Mouse (Mus musculus) R1 (cell line): ENCODE measurements at regions not wholly inside any gene's neighbourhood (a gene's known extent, or its start where the extent isn't known, plus 50 kb on each side); places are given as distances from the start of the nearest gene placed in this dataset.

Source experiments
- DNase-seq: peaks from one replicate; pipeline ENCODE4 v3.0.0-alpha.2; 2018; ENCODE audit warnings: low read depth, low spot score

DNA sequence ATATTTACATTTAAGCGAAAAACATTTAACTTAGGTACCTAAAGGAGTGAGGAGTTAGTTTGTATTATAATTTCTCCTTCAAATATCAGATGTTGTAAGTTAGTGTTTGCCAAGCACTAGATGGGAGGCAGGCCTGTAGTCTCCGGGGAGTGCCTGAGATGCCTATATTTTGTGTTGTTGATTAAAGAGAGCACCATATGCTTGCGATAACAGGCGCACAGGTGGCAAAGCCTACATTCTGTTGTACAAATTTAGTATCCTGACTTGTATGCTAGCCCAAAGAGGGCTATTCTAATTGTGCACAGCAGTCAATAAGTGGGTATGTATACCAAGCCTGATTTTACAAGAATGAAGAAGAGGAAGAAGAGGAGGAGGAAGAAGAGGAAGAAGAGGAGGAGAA is 151.8 kb upstream of the Atxn1 start:
- no peak for DNase-seq

DNA sequence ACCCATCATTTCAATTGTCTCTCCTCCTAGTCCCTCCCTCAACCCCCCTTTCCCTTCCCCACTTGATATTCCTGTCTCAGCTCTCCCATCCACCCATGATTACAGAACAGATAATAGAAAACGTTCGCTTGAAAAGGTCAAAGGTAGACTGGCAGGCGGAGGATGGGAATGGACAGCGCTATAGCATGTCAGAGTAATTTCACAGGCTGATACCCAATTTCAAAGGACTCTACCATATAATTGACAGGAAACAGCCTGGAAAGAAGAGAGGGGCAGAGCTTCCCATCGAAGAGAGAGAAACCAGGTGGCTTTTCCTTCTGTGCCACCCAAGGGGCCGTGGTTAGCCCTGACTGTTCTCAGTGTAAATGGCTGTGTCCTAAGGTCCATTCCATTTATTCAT is 140.2 kb upstream of the Atxn1 start:
- no peak for DNase-seq

DNA sequence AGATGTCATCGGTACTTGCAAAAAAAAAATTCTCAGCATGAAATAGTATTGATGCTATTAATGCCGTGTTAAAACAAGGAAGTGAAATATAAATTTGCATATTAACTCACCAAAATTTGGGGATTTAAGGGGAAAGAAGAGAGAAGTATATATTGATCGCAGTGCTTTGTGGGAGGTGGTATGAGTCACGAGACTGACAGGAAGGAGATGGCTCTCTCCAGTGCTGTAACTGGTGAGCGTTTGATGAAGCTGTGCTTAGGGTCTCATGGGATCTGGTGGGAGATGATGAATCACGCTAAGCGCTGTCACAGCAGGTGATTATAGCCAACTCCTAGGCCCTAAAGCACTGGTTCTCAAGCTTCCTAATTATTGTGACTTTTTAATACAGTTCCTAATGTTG is 133.8 kb upstream of the Atxn1 start:
- DNase-seq = no peak

DNA sequence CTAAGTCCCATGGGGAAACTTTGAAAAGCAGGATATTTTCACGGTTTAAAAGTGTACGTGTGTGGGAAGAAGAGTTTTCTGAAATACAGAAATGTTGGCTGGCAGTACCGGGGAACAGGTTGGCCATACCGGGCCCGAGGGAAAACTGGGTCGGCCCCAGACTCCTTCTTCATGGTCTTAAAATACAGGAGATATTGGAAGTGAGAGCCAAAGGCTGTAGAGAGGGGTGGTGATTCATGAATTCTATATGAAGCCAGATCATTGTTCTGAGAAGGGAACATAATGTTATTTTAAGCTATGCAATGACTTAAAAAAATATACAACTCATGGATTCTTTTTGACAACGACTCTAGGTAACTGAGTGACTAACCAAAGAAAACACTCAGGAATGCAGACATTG is 133.3 kb upstream of the Atxn1 start:
- DNase-seq = no peak

DNA sequence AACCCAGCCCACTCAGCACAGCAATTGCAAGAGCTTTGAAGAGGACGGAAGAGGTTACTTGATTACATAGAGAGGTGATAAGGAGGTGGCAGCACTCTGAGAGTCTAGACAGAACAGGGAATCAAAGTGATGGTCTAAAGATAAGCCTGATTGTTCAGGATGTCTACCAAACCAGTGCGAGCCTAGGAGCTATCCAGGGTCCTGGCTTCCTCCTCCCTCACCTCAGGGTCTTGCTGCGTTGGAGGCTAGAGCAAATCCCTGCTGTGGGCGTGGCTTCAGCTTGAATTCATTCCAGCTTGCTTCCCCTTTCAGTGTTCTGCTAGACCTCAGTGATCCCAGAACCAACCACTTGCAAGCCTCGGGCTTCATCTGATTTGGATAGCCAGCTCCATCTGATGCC is 132.2 kb upstream of the Atxn1 start:
- DNase-seq = peak; percentile 89

DNA sequence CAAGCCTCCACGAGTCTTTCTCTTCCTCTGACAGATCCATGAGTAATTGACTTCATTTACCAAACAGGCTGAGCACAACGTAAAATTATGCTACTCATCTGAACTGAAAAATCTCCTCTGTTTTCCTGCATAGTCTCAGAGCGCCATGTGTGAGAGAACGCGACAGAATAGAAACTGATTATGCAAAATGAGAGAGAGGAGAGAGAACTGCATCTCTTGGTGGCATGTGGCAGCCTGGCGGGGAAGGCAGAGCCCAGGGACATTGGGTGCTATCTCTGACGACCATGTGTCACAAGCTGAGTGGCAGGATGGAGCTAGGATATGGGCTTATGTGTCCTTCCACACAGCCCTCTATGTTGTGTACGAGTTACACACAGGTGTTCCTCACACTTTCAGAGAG is 131.6 kb upstream of the Atxn1 start:
- no peak for DNase-seq

DNA sequence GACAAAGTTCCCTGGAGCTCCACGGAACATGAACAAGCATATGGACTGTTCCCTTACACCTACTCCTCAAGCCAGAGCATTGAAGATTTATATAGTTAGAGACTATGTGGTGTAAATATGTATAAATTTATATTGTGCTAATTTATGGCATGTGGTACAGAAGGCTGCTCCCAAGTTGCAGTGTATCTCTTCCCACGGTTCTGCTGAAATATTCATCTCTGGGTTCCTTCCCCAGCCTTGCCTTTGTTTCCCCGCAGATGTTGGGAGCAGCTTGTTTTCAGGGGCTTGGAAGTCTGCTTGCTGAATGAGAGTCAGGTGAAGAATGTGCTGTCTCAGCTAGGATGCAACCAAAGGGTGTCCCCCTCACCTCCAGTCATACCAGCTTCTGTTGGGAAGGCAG is 128.0 kb upstream of the Atxn1 start:
- DNase-seq = no peak

DNA sequence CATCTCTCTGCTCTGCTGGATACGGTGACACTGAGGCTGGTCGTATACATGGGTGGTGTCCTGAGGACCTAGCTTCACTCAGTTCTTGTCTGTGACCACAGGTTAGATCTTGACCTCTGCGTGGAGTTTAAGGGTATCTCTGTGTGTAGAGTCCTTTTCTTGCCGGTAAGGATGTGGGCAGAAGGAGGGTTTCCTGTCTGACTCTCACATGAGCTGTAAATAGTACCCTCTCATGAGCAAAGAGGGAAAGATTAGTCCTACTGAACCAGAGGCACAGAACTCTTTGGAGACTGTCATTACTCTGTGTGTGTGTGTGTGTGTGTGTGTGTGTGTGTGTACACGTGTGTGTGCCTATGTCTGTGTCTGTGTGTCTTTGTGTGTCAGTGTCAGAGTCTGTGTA is 126.3 kb upstream of the Atxn1 start:
- DNase-seq = no peak

DNA sequence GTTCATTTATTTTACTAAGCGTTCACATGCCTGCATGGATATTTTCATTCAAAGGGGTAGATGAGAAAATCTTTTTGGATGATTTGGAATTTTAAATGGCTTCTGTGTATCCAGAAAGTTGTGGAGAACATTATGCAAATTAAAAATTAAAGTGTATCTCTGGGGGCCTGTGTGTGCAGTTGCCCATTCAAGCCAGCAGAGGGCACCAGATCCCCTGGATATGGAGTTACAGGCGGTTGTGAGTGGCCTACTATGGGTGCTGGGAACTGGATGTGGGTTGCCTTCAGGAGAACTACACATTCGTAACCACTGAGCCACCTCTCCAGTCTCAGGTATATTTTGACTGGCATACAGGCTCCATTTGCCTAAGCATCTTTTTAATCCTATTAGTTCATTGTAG is 123.4 kb upstream of the Atxn1 start:
- DNase-seq = peak; percentile 23

DNA sequence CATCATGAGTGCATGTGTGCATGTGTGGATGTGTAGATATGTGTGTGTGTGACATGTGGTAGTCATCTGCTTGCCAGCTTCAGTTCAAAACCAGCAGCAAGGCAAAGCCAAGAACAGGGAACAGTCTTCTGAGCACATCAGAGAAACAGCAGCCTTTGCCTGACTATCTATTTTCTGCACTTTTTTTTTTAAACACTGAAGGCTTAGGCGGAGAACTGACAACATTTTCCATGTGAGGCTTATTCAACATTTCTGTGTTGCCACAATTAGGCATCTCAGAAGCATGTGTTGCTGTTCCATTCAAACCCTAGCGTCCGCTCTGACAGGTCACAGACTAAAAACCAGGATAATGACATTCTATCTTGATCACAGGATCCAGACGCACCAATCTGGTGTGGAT is 122.9 kb upstream of the Atxn1 start:
- no peak for DNase-seq

DNA sequence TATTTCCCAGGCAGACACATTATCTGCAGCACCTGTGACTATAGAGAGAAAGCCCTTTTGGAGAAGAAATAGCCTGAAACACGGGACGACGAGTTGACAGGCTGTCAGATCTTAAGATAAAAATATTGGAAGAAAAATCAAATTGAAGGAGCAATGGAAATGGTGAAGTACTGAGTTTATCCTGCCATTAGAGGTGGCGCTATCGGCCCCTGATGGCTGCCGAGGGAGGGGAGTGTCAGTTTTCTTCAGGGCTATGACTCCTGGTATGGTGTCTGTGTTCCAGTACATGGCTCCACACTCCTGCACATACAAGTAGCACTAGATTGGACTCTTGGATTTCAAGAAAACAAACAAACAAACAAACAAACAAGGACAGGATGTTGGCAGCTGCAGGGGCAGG is 112.1 kb upstream of the Atxn1 start:
- DNase-seq = peak; percentile 16

DNA sequence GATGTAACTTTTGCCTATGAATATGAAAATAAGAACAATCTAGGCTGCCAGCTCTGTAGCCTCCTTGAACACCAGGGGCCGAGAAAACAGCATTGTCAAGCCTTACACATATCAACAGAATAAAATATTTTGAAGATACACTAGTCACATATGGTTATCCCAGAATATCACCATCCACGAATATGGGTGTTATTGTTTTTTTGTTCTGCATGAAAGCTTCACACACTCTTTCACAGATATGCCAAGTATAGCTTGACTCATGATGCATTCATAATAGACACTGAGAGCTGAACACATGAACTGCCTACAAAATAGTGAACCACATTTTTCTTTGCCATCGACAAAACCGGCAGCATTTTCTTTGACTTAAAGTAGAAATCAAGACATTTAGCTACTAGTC is 106.9 kb upstream of the Atxn1 start:
- DNase-seq = no peak

DNA sequence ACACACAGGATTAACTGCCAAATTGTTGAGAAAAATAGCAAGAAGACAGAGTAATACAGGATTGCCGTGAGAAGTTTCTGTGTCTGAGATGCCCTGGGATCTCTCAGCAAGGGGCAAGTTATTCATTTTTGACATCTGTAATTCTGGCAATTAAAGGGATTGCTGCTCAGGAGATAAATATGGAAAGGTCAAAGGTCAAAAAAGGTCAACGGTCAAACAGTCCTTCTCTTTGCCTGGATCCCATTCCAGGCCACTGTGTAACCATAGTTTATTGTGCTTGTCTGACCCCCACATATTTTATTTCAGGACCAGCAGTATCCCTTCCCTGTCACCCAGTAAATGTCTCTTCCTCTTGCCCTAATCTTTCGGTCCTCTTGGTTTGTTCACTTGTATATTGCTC is 104.8 kb upstream of the Atxn1 start:
- no peak for DNase-seq

DNA sequence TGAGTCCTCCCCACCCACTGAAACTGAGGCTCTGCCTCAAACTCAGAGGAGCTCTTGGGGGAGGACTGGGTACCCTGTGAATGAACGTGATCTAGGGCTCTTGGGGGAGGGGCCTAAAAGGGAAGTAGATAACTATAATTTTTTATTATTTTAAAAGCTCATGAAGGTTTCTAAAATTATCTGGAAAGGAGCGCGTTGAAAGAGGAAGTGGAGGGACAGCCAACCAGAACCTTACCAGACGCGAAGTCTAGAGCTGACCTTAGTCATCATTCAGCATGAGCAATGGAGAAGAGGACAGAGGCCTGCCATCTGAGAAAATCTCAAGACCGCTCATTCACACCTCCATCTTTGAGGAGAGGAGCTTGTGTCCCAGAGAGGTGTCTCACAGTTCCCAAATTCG is 98.0 kb upstream of the Atxn1 start:
- DNase-seq = no peak

DNA sequence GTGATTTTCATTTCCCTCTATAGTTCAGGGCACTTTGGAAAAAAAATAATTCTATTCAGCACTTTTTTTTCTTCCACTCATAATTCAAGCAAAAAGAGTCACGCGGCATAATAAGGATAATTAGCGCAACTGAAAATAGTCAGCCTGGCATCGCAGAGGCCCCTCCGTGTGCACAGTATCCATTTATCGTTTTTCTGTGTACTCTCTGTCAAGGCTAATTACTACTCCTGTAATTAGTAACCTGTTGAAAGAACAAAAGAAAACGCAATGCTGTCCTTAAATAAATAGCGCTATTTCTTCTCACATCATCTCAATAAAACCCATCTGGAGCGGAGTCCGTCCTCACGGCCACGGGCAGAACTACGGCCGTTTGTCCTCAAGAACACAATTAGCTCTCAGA is 95.1 kb upstream of the Atxn1 start:
- DNase-seq = no peak

DNA sequence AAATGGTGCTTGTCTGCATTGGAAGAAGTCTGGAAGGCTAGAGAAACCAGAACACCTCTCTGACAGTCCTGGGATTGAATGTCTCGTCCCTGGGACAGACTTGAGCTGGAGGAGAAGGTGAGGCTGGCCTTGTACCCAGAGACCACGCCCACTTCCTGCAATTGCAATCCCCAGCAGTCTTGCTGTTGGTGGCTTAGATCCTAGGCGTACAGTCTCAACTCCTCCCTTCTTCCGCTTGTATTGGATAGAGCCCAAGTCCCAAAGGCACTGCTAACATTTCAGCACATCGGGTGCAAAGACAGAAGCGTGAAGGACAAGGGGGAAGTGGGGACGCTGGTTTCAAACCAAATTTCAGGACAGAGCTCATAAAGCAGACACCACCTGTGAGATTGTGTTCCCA is 94.1 kb upstream of the Atxn1 start:
- DNase-seq = peak; percentile 85

DNA sequence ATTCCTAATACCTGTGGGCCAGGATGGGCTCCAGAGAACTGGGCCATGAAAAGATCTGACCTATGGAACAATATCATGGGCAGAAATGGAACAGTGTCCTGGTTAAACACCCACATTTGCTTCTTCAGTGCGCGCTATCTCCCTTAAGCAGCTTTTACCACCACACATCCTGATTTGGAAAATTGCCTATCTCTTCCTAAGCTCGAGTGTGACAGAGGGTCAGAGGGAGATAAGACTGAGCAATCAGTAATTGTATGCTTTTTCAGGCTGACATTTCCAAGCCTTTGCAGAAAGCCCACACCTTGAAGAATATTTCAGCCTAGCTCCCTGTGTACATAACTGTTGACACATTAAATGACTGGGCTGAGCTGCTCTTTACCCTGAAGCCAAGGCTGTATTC is 93.5 kb upstream of the Atxn1 start:
- DNase-seq = no peak

DNA sequence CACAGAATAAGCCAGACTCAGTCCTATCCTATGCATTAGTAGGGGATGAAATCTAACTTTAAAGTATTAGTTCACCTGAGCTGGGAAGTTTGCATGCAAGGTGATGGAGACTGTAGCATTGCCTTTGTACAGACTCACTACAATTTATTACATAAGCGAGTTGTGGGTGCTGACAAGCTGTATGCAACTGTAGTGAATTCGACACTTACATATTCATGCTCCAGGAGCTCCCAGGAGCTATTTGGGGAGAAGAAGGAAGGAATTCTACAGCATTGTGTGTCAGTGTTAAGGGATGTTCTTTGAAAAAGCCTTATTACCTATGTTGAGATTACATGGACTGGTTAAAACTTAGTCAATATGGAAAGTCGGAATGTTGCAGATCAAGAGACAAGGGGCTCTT is 90.6 kb upstream of the Atxn1 start:
- DNase-seq = no peak

DNA sequence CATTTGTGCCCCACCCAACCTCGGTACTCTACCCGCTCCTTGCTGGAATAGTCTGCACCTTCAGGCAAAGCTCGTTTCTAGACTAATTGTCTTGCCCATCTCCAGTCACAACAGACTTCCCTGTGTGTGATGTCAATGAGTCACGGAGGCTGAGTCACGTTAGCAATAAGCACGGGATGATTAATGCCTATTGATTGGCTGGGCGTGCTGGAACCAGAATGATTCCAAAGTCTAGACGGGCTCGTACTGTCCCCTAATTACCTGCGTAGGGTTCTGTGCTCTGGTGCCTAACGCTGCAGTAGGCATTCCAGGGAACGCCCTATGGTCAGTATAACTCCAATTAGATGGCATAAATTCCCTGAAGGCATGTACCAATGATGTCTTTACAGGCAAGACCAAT is 78.8 kb upstream of the Atxn1 start:
- no peak for DNase-seq

DNA sequence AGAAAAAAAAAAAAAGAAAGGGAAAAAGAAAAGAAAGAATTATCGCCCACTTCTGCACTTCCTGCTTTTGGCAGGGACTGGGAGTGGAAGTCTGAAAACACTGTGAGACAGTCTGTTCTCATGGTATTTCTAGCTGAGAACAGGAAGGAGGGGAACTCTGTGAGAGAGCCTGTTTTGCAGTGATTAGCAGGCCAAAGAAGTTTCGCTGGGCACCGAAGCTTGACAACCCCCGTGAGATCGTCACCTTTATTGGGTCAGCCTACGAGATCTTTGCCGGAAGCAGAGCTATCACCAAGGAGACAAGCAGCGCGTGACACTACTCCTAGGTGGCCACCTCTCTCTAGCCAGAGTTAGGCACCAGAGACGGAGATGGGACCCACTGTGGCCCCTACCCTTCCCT is 78.2 kb upstream of the Atxn1 start:
- DNase-seq = peak; percentile 34

DNA sequence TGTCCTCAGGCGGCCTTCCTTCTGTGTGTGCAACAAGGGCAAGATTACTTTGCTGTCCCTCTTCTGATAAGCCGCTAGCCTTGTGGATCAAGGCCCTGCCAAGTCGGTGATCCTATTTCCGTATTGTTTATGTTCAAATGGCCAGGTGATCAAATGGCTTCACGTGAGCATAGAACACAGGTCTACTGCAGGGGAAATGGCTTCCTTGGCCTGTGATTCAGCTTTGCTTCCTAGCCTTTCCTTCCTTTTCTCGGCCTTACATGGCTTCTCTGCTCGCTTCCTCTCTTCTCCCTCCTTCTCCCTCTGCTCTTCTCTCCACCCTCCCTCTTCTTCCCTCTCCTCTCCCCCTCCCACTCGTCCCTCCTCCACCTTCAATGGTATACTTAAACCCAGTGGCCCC is 77.4 kb upstream of the Atxn1 start:
- no peak for DNase-seq

DNA sequence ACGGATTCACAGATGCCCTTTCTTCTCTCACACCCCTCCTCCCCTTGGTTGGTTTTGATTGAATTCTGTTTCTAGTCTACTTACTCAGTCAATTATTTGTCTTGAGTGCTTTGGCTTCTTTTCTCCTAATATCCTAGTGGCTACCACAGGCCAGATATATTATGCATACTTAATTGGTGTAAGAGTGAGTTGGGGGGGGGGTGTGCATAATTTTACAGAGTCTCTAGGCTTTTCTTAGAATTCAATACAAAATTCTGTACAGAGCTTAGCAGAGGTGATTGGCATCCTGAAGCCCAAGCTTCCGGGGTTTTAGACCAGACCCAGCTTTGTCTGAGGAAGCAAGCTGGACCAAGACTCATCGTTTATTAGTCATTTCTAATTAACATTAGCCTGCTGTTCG is 76.7 kb upstream of the Atxn1 start:
- no peak for DNase-seq

DNA sequence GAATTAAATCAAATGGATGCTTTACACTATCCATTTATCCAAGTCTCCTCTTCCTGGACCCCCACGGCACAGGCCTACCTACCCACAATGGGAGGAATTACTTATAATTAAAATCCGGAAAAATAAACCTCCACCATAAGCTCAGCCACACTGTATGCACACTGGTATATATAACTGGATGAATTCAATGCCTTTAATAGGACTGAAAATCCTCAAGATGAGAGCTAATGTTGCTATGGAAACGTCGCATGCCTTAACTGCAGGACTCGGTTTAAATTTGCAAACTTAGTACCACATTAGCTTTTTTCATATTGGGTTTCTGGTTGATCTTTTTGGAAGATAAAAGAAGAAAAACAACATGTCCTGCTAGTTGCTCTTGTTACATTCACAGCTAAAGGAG is 75.3 kb upstream of the Atxn1 start:
- no peak for DNase-seq

DNA sequence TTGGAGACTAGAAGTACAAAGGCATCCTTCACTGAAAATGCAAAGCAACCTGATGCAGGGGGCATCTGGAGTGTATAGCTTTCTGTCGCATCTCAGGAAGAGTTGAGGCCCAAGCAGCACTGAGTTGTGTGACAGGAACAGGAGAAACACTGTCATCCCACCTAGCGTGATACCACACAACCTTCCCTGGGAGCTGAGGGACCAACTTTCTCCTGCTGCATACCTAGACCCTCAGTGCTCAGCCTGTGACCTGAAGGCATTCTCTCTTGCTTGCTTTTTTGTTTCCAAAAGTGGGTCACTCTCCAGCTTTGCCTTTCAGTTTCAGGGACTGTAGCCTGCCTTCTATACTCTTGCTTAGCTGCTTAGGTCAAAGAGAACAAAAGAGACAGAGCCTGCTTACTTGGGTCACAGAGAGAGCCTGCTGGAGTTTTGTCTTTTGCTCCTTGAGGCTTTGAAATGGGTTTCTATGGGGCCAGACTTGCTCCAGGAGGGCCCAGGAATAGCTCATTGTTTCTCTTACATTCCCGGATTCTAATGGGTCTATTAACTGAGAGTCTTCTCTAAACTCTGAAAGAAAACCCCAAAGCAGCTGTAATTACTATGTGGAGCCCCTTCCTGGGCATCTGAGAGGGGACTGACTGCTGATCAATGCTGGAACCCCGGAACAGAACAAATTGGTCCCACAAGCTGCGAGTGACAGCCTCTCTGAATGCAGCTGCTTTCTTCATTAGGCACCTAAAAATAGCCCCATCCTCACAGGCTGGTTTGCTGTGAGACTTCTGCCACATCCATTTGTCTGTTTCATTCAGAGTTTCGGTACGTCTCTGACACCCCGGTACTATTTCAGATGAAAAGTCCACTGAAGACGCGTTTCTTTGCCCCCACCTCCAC is 73.9 kb upstream of the Atxn1 start:
- no peak for DNase-seq
